Comparison of ENCODE assay signal across 16 mouse cellular contexts in genomic region chr9:62466742-62467412, GRCm38 (mm10).
DNase-seq lines count a peak whose midpoint lies in the region; ATAC-seq and TF ChIP-seq lines count a peak whose summit lies in the region.
"Had no signal": no experiment of that assay in that cellular context is flagged by ENCODE, and none has a peak within 500 bp of the region (broad histone marks: within the 10 kb centered on the region; RNA-seq: fewer than 3 reads in every experiment).

No protein-coding gene starts in this region.

- no peak overlapping the region for H3K4me2 ChIP-seq in hindbrain, embryonic 11.5 days (replicated peaks; ENCODE audit: low read depth, low read length)
- no peak overlapping the region for H3K4me2 ChIP-seq in midbrain, embryonic 13.5 days (replicated peaks)
- no peak overlapping the region for H3K4me2 ChIP-seq in midbrain, postnatal 0 days (ENCODE audit: low read depth, low read length, poor library complexity, severe bottlenecking)
- no peak overlapping the region for H3K4me2 ChIP-seq in hindbrain, embryonic 16.5 days (ENCODE audit: low read length)
- H3K4me2 ChIP-seq: limb, embryonic 15.5 days had no signal

- H3K36me3 ChIP-seq in hindbrain, embryonic 10.5 days, result no peaks in the 10 kb centered on the region
- H3K36me3 ChIP-seq in hindbrain, embryonic 11.5 days (ENCODE audit: control insufficient read depth, insufficient read depth, low read length), result no peaks in the 10 kb centered on the region
- no peaks in the 10 kb centered on the region for H3K36me3 ChIP-seq in midbrain, embryonic 13.5 days
- H3K36me3 ChIP-seq in midbrain, postnatal 0 days (ENCODE audit: insufficient read depth, low read length), result no peaks in the 10 kb centered on the region
- no peaks in the 10 kb centered on the region for H3K36me3 ChIP-seq in hindbrain, embryonic 16.5 days (ENCODE audit: control insufficient read depth, insufficient read depth, low read length)
- no peaks in the 10 kb centered on the region for H3K36me3 ChIP-seq in thymus, adult 2 months (ENCODE audit: control insufficient read depth, insufficient read depth, low read length)
- H3K36me3 ChIP-seq: limb, embryonic 15.5 days had no signal

- H3K9me3 ChIP-seq in hindbrain, embryonic 10.5 days, result no peaks in the 10 kb centered on the region
- no peaks in the 10 kb centered on the region for H3K9me3 ChIP-seq in hindbrain, embryonic 11.5 days (ENCODE audit: control insufficient read depth, low read length)
- no peaks in the 10 kb centered on the region for H3K9me3 ChIP-seq in midbrain, embryonic 13.5 days
- H3K9me3 ChIP-seq in midbrain, postnatal 0 days (ENCODE audit: low read length), result no peaks in the 10 kb centered on the region
- no peaks in the 10 kb centered on the region for H3K9me3 ChIP-seq in hindbrain, embryonic 16.5 days (ENCODE audit: control insufficient read depth, low read length)
- H3K9me3 ChIP-seq: limb, embryonic 15.5 days; megakaryocyte, embryonic 14.5 days had no signal

- DNase-seq in hindbrain, embryonic 10.5 days (ENCODE audit: low spot score), result no peak
- no peak for DNase-seq in hindbrain, embryonic 11.5 days (ENCODE audit: low spot score)
- DNase-seq in midbrain, postnatal 0 days (ENCODE audit: low spot score), result no peak
- no peak for DNase-seq in thymus, adult 2 months
- no peak for DNase-seq in T-cell, adult 2 months (ENCODE audit: low spot score)
- DNase-seq: adrenal gland, postnatal 10 days; cerebellum, adult 11 months; gastrocnemius, postnatal 36 days; kidney, adult 11 months; lung, postnatal 14 days; spleen, adult 18-20 months; thymus, adult 18-20 months had no signal

- ATAC-seq in hindbrain, embryonic 11.5 days (ENCODE audit: low FRiP score), result no peak
- no peak for ATAC-seq in midbrain, embryonic 13.5 days
- no peak for ATAC-seq in midbrain, postnatal 0 days (ENCODE audit: low FRiP score)
- ATAC-seq in hindbrain, embryonic 16.5 days, result no peak

- H3K27me3 ChIP-seq in hindbrain, embryonic 10.5 days (ENCODE audit: insufficient read depth, poor library complexity, severe bottlenecking), result no peaks in the 10 kb centered on the region
- no peaks in the 10 kb centered on the region for H3K27me3 ChIP-seq in hindbrain, embryonic 11.5 days (ENCODE audit: control insufficient read depth, insufficient read depth, low read length)
- no peaks in the 10 kb centered on the region for H3K27me3 ChIP-seq in midbrain, embryonic 13.5 days
- no peaks in the 10 kb centered on the region for H3K27me3 ChIP-seq in midbrain, postnatal 0 days (ENCODE audit: insufficient read depth, low read length)
- no peaks in the 10 kb centered on the region for H3K27me3 ChIP-seq in hindbrain, embryonic 16.5 days (replicated peaks; ENCODE audit: control insufficient read depth, insufficient read depth, low read length)
- no peaks in the 10 kb centered on the region for H3K27me3 ChIP-seq in thymus, adult 2 months (ENCODE audit: control insufficient read depth, insufficient read depth, low read length)
- H3K27me3 ChIP-seq: limb, embryonic 15.5 days had no signal

- no peak for TF ChIP-seq POLR2A in thymus, adult 2 months (IDR thresholded peaks at IDR 0.05; ENCODE audit: control insufficient read depth, extremely low read depth, insufficient read depth, low read length, poor library complexity)

- WGBS in hindbrain, embryonic 10.5 days, result 87% methylated on average over 11 of the region's 11 CpGs
- 86% methylated on average over 11 of the region's 11 CpGs for WGBS in hindbrain, embryonic 11.5 days
- WGBS in midbrain, embryonic 13.5 days, result 89% methylated on average over 11 of the region's 11 CpGs
- 84% methylated on average over 11 of the region's 11 CpGs for WGBS in midbrain, postnatal 0 days
- WGBS in hindbrain, embryonic 16.5 days, result 82% methylated on average over 11 of the region's 11 CpGs
- WGBS in thymus, adult 2 months, result 95% methylated on average over 11 of the region's 11 CpGs

- H3K4me3 ChIP-seq in hindbrain, embryonic 10.5 days, result no peak overlapping the region
- no peak overlapping the region for H3K4me3 ChIP-seq in hindbrain, embryonic 11.5 days (ENCODE audit: low read depth, low read length)
- no peak overlapping the region for H3K4me3 ChIP-seq in midbrain, embryonic 13.5 days (replicated peaks)
- no peak overlapping the region for H3K4me3 ChIP-seq in midbrain, postnatal 0 days (ENCODE audit: low read depth, low read length)
- H3K4me3 ChIP-seq in hindbrain, embryonic 16.5 days (ENCODE audit: low read length), result no peak overlapping the region
- H3K4me3 ChIP-seq in thymus, adult 2 months (ENCODE audit: control insufficient read depth, insufficient read depth, low read length), result no peak overlapping the region
- H3K4me3 ChIP-seq: limb, embryonic 15.5 days; megakaryocyte, embryonic 14.5 days had no signal

- H3K27ac ChIP-seq in hindbrain, embryonic 10.5 days, result peak overlapping the region; percentile 9; the same call in 1 of the 2 replicates
- no peak overlapping the region for H3K27ac ChIP-seq in hindbrain, embryonic 11.5 days (ENCODE audit: low read depth, low read length)
- H3K27ac ChIP-seq in midbrain, embryonic 13.5 days, result peak overlapping the region; percentile 19; the same call in 1 of the 2 replicates
- no peak overlapping the region for H3K27ac ChIP-seq in midbrain, postnatal 0 days (ENCODE audit: low read depth, low read length)
- peak overlapping the region; percentile 18 for H3K27ac ChIP-seq in hindbrain, embryonic 16.5 days (ENCODE audit: low read depth, low read length)
- H3K27ac ChIP-seq in thymus, adult 2 months (ENCODE audit: control insufficient read depth, insufficient read depth, low read length), result no peak overlapping the region
- H3K27ac ChIP-seq: limb, embryonic 15.5 days had no signal

- H3K4me1 ChIP-seq in hindbrain, embryonic 10.5 days (replicated peaks), result peaks cover 33% of the 10 kb centered on the region
- 0 out of 2 replicates have a peak, but pooled peaks cover 2% of the 10 kb centered on the region for H3K4me1 ChIP-seq in hindbrain, embryonic 11.5 days (replicated peaks; ENCODE audit: control insufficient read depth, insufficient read depth, low read length)
- peaks cover 32% of the 10 kb centered on the region for H3K4me1 ChIP-seq in midbrain, embryonic 13.5 days (replicated peaks)
- no peaks in the 10 kb centered on the region; the same call in 1 of the 2 replicates for H3K4me1 ChIP-seq in midbrain, postnatal 0 days (ENCODE audit: insufficient read depth, low read length)
- peaks cover 18% of the 10 kb centered on the region for H3K4me1 ChIP-seq in hindbrain, embryonic 16.5 days (ENCODE audit: control insufficient read depth, insufficient read depth, low read depth, low read length)
- H3K4me1 ChIP-seq in thymus, adult 2 months (replicated peaks; ENCODE audit: control insufficient read depth, insufficient read depth, low read length), result no peaks in the 10 kb centered on the region

- no peak for TF ChIP-seq CTCF in midbrain, postnatal 0 days (IDR thresholded peaks at IDR 0.05)
- TF ChIP-seq CTCF in thymus, adult 2 months (IDR thresholded peaks at IDR 0.05; ENCODE audit: borderline replicate concordance, control insufficient read depth, extremely low read depth, insufficient read depth, low read length, poor library complexity), result no peak

- no peak overlapping the region for H3K9ac ChIP-seq in hindbrain, embryonic 11.5 days (ENCODE audit: low read depth, low read length)
- no peak overlapping the region for H3K9ac ChIP-seq in midbrain, embryonic 13.5 days (replicated peaks)
- H3K9ac ChIP-seq in midbrain, postnatal 0 days (replicated peaks; ENCODE audit: low read length, poor library complexity, severe bottlenecking), result no peak overlapping the region
- peak overlapping the region; percentile 10; the same call in 1 of the 2 replicates for H3K9ac ChIP-seq in hindbrain, embryonic 16.5 days (ENCODE audit: low read depth, low read length)
- H3K9ac ChIP-seq: limb, embryonic 15.5 days had no signal

Comparison
In these comparisons a context has a peak if more than half of its experiments do, and no peak if none do; other contexts are left out.
1. H3K27ac ChIP-seq: peak in hindbrain, embryonic 10.5 days (single experiment), midbrain, embryonic 13.5 days (single experiment) and hindbrain, embryonic 16.5 days (single experiment); none in hindbrain, embryonic 11.5 days (single experiment), midbrain, postnatal 0 days (single experiment) and thymus, adult 2 months (single experiment).